Mouse (Mus musculus) gastrocnemius, postnatal 25 days (tissue): ENCODE results near the gene Pou4f1. TPM values are rescaled to one million over a fixed set of nuclear protein-coding genes. Genes with fewer than 3 reads are reported as not detected.

Experiments used
- DNase-seq: peaks from one replicate; pipeline ENCODE4 v3.0.0; 2022
- total RNA-seq, 2 experiments: library from RNA; stranded (reverse); gene quantifications; 1 replicate in 1 of 2; 2 replicates in 1 of 2; pipeline ENCODE4 v1.2.3; 2021

Pou4f1 gene
- total RNA-seq, 2 experiments from 2014 or later, result 1.1 TPM

GRCm38 (mm10) chr14:104456976-104457375 is 10.8 kb downstream of the Pou4f1 start:
- no peak for DNase-seq

GRCm38 (mm10) chr14:104453824-104454223 is 14.0 kb downstream of the Pou4f1 start:
- no peak for DNase-seq

DNA sequence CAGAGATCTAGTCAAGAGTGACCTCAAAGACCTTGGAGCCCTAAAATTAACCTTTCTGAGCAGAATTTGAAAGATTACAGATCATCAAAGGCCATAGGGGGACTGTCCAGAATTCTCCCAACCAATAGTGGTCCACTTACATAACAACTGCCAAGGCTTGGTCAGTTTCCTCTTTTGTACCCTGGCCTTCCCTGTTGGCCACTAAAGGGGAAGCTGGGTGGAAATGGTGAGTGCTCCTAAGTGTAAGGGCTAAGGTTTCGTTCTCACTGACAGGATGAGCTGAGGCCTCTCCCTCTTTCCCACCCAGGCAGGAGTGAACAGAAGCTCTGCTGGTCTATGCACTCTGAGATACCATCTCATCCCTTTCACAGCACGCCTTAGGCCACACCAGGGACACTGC is 33.5 kb downstream of the Pou4f1 start:
- DNase-seq, result no peak

GRCm38 (mm10) chr14:104430819-104431218 is 37.0 kb downstream of the Pou4f1 start:
- no peak for DNase-seq

GRCm38 (mm10) chr14:104423688-104424470 is 43.9 kb downstream of the Pou4f1 start:
- no peak for DNase-seq

Other genes with a start within 250 kb of the Pou4f1 start
- 1 to 10 TPM; 2.5 to 4.4 TPM for gene Rnf219, start 54.6 kb upstream of the Pou4f1 start, total RNA-seq